Mouse (Mus musculus): ENCODE measurements around the gene Tbc1d24.

Tbc1d24 gene

DNA sequence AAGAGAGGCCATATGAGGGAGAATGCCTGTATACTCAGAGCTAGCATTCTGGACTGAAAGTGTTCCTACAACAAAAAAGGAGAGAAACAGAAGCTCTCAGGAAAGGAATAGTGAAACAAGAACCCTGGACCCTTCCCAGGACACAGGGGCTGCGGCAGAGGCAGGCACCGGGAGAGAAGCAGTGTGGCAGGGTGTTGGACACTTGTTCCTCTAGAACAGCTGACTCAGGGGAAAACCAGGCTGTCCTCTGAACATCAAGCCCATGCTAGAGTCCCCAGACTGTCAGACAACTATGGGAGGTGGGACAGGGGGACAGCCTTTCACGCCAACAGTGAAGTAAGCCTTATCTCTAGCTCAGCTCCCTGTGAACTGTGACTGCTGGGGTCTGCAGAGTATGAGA, 5.2 kb upstream of the Tbc1d24 start:
- DNase-seq (ENCODE audit: low read depth in 1 of 2, low spot score in 2 of 2) = no peak

DNA sequence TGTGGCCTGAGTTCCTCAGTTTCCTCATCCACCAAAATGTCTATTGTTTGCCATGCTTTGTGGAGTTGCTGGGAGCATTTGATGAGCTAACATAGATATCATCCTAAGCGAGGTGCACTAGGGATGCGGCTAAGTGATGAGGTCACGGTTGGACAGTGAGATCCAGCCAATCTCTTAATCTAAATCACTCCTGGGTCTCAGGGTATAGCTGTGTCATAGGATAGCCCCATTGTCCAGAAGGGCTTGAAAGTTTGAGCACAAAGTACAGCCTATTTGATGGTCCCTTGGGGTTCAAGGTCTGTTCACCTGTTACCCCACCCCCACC, 4.5 kb upstream of the Tbc1d24 start:
- no peak for DNase-seq (ENCODE audit: low read depth in 1 of 2, low spot score in 2 of 2)

DNA sequence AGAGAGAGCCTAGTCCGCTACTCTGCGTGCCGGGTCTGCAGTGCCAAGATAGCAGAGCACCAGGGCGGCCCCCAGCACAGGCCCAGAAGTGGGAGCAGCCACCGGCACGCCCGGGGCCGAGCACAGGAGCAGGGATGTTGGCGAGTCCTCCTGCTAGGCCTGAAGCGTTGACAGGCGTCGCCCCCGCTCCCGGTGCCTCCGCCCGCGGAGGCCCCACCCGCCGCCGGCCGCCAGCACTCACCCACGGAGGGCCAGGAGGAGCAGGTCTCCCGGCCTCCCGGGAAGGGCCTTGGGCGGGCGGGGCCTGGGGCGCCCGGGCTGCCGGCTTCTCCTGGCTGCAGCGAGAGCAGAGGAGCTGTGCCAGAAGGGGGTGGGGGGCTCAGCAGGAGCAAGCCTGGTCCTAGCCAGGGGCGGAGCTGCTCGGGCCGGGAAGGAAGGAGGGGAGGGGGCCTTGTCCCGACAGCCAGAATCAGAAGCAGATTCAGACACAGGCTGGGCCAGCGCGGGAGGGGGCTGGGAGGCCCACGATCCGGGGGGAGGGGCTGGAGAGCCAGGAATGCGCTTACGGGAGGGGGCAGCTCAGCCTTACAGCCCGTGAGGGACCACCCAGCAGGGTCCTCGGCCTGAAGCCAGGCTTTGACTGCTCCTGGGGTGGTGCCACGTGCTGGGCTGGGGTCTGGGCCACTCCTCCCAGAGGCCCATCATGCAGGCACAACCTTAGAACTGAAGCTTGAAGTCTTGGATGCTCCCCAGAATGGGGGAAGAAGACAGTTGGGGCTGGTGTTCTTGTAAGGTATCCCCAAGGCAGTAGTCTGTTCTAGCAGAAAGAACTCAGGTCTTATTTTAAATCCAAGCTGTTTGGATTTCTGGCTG, 3.9 kb upstream of the Tbc1d24 start, which contains the start of gene Ntn3:
Ntn3 (minus strand) TSS at position 489 of the 873 bp plus-strand sequence.
- DNase-seq (ENCODE audit: low read depth in 1 of 2, low spot score in 2 of 2) = no peak

- no peak for DNase-seq (ENCODE audit: low read depth in 1 of 2, low spot score in 2 of 2)
These were observed 3.3 kb upstream of the Tbc1d24 start for GRCm38 (mm10) chr17:24208641-24209042.

- no peak for DNase-seq (ENCODE audit: low read depth in 1 of 2, low spot score in 2 of 2)
These were observed 2.6 kb upstream of the Tbc1d24 start for GRCm38 (mm10) chr17:24207768-24208640.

DNA sequence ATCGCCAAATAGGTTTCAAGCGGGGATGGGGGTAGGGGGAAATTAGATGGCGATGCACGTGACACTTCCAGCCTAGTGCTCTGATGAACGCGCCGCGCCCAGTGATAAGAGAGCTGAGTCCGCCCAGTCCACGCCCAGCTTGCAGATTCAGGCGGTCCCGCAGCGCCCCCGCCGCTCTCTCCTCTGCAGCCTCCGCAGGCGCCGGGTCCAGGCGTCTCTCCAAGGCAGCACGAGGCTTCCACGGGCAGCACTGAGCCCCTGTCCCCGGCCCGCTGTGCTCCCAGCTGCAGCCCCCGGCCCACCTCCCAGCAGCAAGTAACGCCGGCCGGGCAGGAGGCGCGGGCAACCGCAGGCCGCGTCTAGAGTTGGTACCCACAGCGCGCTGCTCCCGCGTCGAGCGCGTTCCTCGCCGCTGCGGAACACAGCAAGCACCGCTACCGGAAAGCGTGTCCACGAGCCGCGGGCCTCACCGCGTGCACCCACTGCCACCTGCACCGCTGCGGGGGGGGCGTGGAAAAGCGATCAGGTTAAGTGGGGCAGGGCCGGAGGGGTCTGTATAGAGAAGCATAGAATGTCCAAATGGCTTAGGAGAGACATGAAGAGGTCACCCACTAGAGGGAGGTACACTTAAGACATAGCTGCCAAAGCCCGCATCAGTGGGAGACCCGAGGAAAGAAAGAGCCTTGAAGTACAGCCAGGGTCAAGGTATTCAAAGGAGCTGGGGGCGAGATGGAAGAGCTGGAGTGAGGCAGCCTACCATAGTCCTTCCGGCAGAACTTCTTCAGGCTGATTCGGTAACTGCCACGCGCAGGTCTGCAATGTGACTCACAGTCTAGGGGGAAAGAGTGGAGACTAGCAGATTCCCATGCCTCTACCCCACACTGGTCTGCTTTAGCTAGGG, 1.3 kb upstream of the Tbc1d24 start:
- DNase-seq (ENCODE audit: low read depth in 1 of 2, low spot score in 2 of 2) = no peak

- no peak for DNase-seq (ENCODE audit: low read depth in 1 of 2, low spot score in 2 of 2)
These were observed 573 bp upstream of the Tbc1d24 start for GRCm38 (mm10) chr17:24205908-24206361.

GRCm38 (mm10) chr17:24204846-24205245, 516 bp downstream of the Tbc1d24 start:
- no peak for DNase-seq (ENCODE audit: low read depth in 1 of 2, low spot score in 2 of 2)

- no peak for DNase-seq (ENCODE audit: low read depth in 1 of 2, low spot score in 2 of 2)
These were observed 1.5 kb downstream of the Tbc1d24 start for GRCm38 (mm10) chr17:24203611-24204534.

DNA sequence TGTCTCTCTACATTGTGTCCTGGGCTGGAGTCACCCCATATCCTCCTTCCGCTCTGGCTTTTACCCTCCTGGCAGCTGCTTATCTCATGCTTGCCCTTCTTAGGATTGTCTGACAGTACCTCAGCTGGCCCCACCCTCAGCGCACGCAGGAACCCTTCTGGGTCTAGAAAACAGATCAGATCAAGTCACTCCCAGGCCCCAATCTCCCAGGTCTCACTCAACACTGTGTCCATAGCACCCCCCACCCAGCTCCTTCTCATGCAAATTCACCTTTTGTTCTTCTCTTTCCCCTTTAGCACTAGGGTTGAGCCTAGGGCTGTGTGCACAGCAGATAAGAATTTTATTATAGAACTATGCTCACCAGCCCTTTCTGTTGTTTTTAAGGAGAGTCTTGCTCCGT, 2.3 kb downstream of the Tbc1d24 start:
- DNase-seq (ENCODE audit: low read depth in 1 of 2, low spot score in 2 of 2) = no peak

GRCm38 (mm10) chr17:24201092-24201491, 4.3 kb downstream of the Tbc1d24 start:
- no peak for DNase-seq (ENCODE audit: low read depth in 1 of 2, low spot score in 2 of 2)

DNA sequence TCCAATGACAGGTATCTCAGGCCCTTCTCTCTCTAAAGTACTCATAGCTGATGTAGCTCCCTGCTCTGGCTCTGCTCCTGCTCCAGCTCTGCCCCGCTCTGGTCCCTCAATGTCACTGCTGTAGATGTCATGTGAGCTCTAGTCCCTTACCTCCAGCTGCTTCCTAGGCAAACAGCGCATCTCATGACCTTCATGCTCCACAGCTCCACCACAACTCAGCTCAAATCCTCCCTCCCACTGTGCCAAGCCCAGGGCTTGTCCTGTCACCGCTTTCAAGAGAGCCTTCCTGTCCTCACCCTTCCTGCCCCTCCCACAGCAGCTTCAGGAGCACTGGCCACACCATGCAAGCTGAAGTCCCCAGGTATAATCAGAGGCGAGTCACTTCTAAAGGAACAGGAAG, 5.6 kb downstream of the Tbc1d24 start:
- DNase-seq (ENCODE audit: low read depth in 1 of 2, low spot score in 2 of 2) = no peak

- no peak for DNase-seq (ENCODE audit: low read depth in 1 of 2, low spot score in 2 of 2)
These were observed 6.1 kb downstream of the Tbc1d24 start for GRCm38 (mm10) chr17:24199252-24199651.

- DNase-seq (ENCODE audit: low read depth in 1 of 2, low spot score in 2 of 2) = no peak
These were observed 8.1 kb downstream of the Tbc1d24 start for GRCm38 (mm10) chr17:24197032-24197824.

GRCm38 (mm10) chr17:24195349-24195748, 10.0 kb downstream of the Tbc1d24 start:
- no peak for DNase-seq (ENCODE audit: low read depth in 1 of 2, low spot score in 2 of 2)

- DNase-seq (ENCODE audit: low read depth in 1 of 2, low spot score in 2 of 2) = no peak
These were observed 11.6 kb downstream of the Tbc1d24 start for GRCm38 (mm10) chr17:24193769-24194168.

DNA sequence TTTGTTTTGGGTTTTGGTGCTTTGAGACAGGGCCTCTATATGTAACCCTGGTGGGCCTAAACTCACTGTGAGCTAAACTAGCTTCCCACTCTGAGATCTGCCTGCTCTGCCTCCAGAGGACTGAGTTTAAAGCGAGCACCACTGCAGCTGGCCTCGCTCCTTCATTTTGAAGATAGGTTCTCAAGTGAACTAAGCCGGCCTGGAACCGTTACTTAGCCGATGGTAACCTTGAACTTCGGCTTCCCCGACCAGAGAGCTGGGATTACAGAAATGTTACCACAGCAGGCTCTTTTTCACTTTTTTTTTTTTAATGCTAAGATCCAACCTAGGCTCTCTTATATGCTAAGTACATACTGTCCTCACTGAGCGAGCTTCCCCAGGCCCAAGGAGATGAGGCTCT, 12.1 kb downstream of the Tbc1d24 start:
- no peak for DNase-seq (ENCODE audit: low read depth in 1 of 2, low spot score in 2 of 2)

DNA sequence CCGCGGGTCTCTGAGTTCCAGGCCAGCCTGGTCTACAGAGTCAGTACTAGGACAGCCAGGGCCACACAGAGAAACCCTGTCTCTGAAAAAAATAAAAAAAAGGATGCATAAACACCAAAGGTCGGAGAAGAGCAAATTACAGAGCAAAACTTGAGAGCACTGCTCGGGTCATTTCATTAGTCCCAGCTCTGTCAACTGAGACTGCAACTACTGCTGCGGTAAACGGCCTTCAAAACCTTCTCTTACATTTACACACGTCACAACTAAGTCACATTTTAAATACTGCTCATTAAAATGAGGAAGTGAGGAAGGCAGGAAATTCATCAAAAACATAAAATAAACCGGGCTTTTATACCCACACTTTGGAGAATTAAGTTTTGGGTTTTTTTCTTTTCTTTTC, 12.5 kb downstream of the Tbc1d24 start:
- DNase-seq (ENCODE audit: low read depth in 1 of 2, low spot score in 2 of 2) = no peak

DNA sequence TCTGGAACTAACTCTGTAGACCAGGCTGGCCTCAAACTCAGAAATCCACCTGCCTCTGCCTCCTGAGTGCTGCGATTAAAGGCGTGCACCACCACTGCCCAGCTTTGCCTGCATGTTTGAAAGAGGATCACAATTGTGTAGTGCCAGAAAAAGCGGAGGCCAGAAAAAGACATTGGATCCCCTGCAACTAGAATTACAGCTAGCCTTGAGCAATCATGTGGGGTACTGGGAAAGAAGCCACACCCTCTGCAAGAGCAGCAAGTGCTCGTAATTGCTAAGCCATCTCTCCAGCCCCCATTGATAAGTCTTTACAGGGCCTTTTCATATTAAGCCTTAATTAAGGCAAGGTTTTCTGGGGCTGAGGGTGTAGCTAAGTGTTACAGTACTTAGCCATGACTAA, 13.9 kb downstream of the Tbc1d24 start:
- DNase-seq (ENCODE audit: low read depth in 1 of 2, low spot score in 2 of 2) = no peak

All from monocyte, adult 2 months (primary cell).